Mouse (Mus musculus) adrenal gland, postnatal 36 days (tissue): ENCODE data around the gene Slc51a. TPM values are rescaled to one million over a fixed set of nuclear protein-coding genes. Genes with fewer than 3 reads are reported as not detected.

ENCODE experiments used
- DNase-seq, 2 experiments: peaks; one replicate each; pipeline ENCODE4 v3.0.0; 2021; ENCODE audit warnings: mixed read lengths in 1 of 2
- total RNA-seq, 2 experiments: library from RNA; stranded (reverse); gene quantifications; 2 replicates each; pipeline ENCODE4 v1.2.3; 2021

Slc51a gene
- total RNA-seq, 2 experiments from 2014 or later: 0.36 TPM; not detected in 1

DNA sequence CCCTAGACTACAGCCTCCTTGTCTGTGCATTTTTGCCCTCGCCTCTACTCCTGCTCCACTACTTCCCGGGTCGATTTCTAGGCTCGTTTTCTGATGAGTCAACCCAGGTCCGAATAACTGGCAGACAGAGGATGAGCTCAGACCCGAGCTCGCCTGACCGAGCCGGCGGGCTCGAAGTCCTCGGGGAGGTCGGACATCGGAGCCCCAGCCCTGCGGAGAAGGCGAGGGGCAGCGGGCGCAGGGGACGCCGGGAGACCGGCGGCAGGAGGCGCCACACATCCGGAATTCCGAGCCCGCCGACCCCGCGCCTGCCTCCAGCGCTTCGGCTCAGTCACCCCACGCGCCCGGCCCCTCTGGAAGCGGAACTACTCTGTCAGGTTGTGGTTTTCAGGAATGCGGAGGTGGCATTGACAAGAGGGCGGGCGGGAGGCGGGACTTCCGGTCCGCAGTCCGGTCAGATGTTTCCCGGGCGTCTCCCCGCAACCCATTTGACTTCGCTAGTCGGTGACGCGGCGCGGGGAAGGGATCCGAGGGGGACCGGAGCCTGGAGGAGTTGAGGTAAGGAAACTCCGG is 57.1 kb downstream of the Slc51a start, which contains the start of gene Pcyt1a:
TSS of gene Pcyt1a (plus strand) at position 448 of the 573 bp plus-strand sequence.
- peak; percentile 91 to 93 for DNase-seq

DNA sequence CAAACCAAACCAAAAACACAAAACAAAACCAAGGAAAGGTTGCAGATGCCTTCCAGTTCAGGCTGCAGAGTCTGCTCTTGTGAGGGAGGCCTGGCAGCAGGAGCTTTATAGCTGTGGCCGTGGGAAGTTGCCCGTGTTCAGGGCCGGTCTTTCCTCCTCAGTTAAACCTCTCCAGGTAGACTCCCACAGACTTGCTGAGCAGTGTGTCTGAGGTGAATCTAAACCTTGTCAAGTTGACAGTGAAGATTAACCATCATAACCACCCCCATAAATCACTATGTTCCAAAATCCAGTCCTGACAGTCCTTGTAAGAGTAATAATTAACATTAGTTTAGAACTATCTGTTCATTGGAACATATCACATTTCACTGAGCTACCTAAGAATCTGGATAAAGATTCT is 60.2 kb downstream of the Slc51a start:
- DNase-seq: no peak

Other genes starting within 250 kb of the Slc51a start
- 10 to 100 TPM; 20.7 to 21.4 TPM for gene Fbxo45, start 240.7 kb downstream of the Slc51a start, total RNA-seq
- gene Wdr53, start 240.7 kb downstream of the Slc51a start, total RNA-seq: 10 to 100 TPM; 13.7 to 14.8 TPM
- gene Smco1, start 216.4 kb downstream of the Slc51a start, total RNA-seq: under 1 TPM in 1 of 2 experiments, not detected in 1; 0.30 TPM
- 10 to 100 TPM; 24.6 to 27.7 TPM for gene Rnf168, start 210.4 kb downstream of the Slc51a start, total RNA-seq
- 10 to 100 TPM; 57.4 to 70.5 TPM for gene Ubxn7, start 155.6 kb downstream of the Slc51a start, total RNA-seq
- under 1 TPM in 1 of 2 experiments, not detected in 1; 0.56 TPM for gene Tm4sf19, start 87.4 kb downstream of the Slc51a start, total RNA-seq
- gene Tctex1d2, start 68.2 kb downstream of the Slc51a start, total RNA-seq: 1 to 10 TPM; 6.6 to 7.7 TPM
- gene Pcyt1a, start 57.0 kb downstream of the Slc51a start, total RNA-seq: 100 to 1,000 TPM in 1 of 2 experiments, 10 to 100 TPM in 1; 86.1 to 103 TPM
- not detected for gene Zdhhc19, start 8.4 kb upstream of the Slc51a start, total RNA-seq
- 10 to 100 TPM; 21.2 to 75.7 TPM for gene Tfrc, start 121.0 kb upstream of the Slc51a start, total RNA-seq
- gene Tnk2, start 156.0 kb upstream of the Slc51a start, total RNA-seq: 10 to 100 TPM; 31.1 to 36.4 TPM
- gene Muc4, start 248.0 kb upstream of the Slc51a start, total RNA-seq: not detected